Mouse (Mus musculus) gastrocnemius, postnatal 36 days (tissue): ENCODE results near the gene Vmn1r193. TPM values are rescaled to one million over a fixed set of nuclear protein-coding genes. Genes with fewer than 3 reads are reported as not detected.
"Not testable (repeated sequence)": the region's sequence is repeated elsewhere in the genome, so short reads cannot be mapped to it uniquely, and the experiment has no call there.

Experiments used
- DNase-seq, 2 experiments: peaks; one replicate each; pipeline ENCODE4 v3.0.0; 2022
- intact Hi-C: fragments of 180-260 bp; cut with DNase I; formaldehyde crosslinking; loops from one replicate; pipeline ENCODE4 v1.15.1; 2025
- long read RNA-seq, 2 experiments: library from polyadenylated mRNA; stranded (forward); transcript quantifications; one replicate each; pipeline ENCODE4 v2.0.0; 2021
- microRNA-seq, 2 experiments: library from miRNA; unstranded; fragments of <30 nt; microRNA quantifications; one replicate each; pipeline ENCODE4 v1.2.0; 2021
- total RNA-seq, 2 experiments: library from RNA; stranded (reverse); gene quantifications; 2 replicates each; pipeline ENCODE4 v1.2.3; 2021

Vmn1r193 gene
- not detected for total RNA-seq
- long read RNA-seq, experiment 1: 0 reads
- long read RNA-seq, experiment 2: 0 reads

DNA sequence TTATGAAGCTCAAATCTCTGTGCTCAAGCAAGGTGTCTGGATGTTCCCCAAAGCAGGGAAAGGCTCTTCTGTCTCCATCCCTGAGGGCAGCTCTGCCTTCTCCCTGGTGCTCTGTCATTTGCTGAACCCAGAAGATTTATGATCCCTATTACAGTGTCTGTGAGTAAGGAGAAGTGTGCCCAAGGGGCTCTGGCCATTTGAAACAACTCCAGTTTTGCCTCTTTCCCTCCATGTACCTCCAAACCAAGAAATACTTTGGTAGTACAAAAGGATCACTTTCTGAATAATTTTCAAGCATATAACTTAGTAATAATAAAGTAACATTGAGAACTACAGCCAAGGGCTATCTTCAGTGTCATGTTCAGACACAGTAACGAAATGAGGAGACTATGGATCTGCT is at the start of gene Vmn1r193:
Gene Vmn1r193 (minus strand): TSS at position 101 of the 400 bp plus-strand sequence.
- intact Hi-C loops, DNase-seq: not testable (repeated sequence)

GRCm38 (mm10) chr13:22271721-22272120 is 48.8 kb upstream of the Vmn1r193 start:
- intact Hi-C loops: no loop called here
- no peak for DNase-seq

- intact Hi-C loops, DNase-seq: not testable (repeated sequence)
These were observed 47.3 kb upstream of the Vmn1r193 start, which contains the start of gene Vmn1r195 for GRCm38 (mm10) chr13:22270222-22270621. Vmn1r195 (plus strand) TSS chr13:22270522.

DNA sequence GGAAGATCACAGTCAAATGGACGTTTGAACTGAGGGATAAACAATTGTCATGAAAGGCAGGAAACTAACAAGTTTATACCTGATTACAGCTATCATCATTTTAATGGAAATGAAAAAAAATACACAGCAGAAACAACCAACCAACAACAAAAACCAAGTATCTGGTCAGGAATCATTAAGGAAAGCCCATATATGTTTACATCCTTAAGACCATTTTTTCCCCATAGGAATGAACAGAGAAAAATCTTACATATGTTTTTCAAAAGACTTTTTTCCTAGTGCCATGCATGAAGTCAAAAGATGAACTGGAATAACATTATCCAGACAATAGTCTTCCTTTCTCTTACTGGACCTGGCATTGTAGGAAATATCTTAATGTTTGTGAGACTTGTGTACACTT is 21.0 kb upstream of the Vmn1r193 start, which contains the start of gene Vmn1r194:
Gene Vmn1r194 (plus strand): TSS at position 301 of the 400 bp plus-strand sequence.
- intact Hi-C loops: no loop called here
- no peak for DNase-seq

- DNase-seq: not testable (repeated sequence)
These were observed 30.2 kb downstream of the Vmn1r193 start for GRCm38 (mm10) chr13:22192756-22193155.

GRCm38 (mm10) chr13:22191041-22191440 is 31.9 kb downstream of the Vmn1r193 start, which contains the start of gene Vmn1r192:
Vmn1r192 (minus strand) TSS chr13:22191141.
- DNase-seq: no peak
- intact Hi-C loops: no loop called here

More at GRCm38 (mm10) chr13:22192756-22193155, 30.2 kb downstream of the Vmn1r193 start:
- intact Hi-C loops: not testable (repeated sequence)

GRCm38 (mm10) chr13:22190385-22190784 is 32.6 kb downstream of the Vmn1r193 start:
- no peak for DNase-seq
- intact Hi-C loops: no loop called here

DNA sequence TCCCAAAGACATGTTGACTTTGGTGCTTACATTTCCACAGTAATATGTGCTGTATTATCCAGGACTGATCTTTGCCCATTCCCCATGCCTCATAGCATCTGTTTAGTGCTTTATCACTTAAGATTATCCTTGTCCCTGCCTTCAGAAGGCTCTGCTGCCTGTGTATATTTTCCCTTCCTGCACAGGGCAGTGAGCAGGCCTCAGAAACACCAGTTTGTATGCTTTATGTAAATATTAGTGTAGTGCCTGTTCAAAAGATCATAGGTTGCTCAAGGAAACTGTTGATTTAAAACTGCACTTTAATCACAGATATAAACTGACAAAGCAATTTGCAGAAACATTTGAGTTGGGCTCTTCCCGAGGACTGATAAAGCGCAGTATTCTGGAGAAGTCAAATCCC is 33.6 kb downstream of the Vmn1r193 start:
- DNase-seq: no peak
- intact Hi-C loops: no loop called here

GRCm38 (mm10) chr13:22183869-22184268 is 39.1 kb downstream of the Vmn1r193 start, which contains the start of gene Vmn1r191:
Vmn1r191 (minus strand) TSS chr13:22183969.
- intact Hi-C loops: no loop called here
- DNase-seq: no peak

- no peak for DNase-seq
- intact Hi-C loops: no loop called here
These were observed 54.5 kb downstream of the Vmn1r193 start for GRCm38 (mm10) chr13:22168416-22168815.

Small RNA genes within 50 kb of the gene (microRNA-seq; reads per million reads assigned to microRNA genes)
- gene Gm23282 (0 reads per million in 2 experiments), gene Gm25084 (0 reads per million in 2 experiments)

Other genes with a start within 250 kb of the Vmn1r193 start
- gene Pom121l2, start 242.0 kb downstream of the Vmn1r193 start, total RNA-seq: not detected
- 1 to 10 TPM in 1 of 2 experiments, not detected in 1; 5.4 TPM for gene Prss16, start 213.4 kb downstream of the Vmn1r193 start, total RNA-seq
- 10 to 100 TPM; 12.2 to 13.3 TPM for gene Hist1h2ah, start 187.6 kb downstream of the Vmn1r193 start, total RNA-seq
- gene Hist1h2bk, start 187.3 kb downstream of the Vmn1r193 start, total RNA-seq: 10 to 100 TPM; 10.8 to 26.5 TPM
- 10 to 100 TPM; 28.7 to 30.9 TPM for gene Hist1h4i, start 181.8 kb downstream of the Vmn1r193 start, total RNA-seq
- 10 to 100 TPM in 1 of 2 experiments, 1 to 10 TPM in 1; 8.7 to 11.6 TPM for gene Hist1h2ag, start 180.2 kb downstream of the Vmn1r193 start, total RNA-seq
- 1 to 10 TPM; 7.6 to 8.9 TPM for gene Hist1h2bj, start 179.9 kb downstream of the Vmn1r193 start, total RNA-seq
- not detected for gene Vmn1r188, start 138.7 kb downstream of the Vmn1r193 start, total RNA-seq
- not detected for gene Vmn1r189, start 117.3 kb downstream of the Vmn1r193 start, total RNA-seq
- not detected for gene Vmn1r191, start 39.2 kb downstream of the Vmn1r193 start, total RNA-seq
- not detected for gene Vmn1r192, start 32.0 kb downstream of the Vmn1r193 start, total RNA-seq
- gene Vmn1r194, start 21.1 kb upstream of the Vmn1r193 start, total RNA-seq: not detected
- not detected for gene Vmn1r195, start 47.4 kb upstream of the Vmn1r193 start, total RNA-seq
- not detected for gene Vmn1r196, start 66.8 kb upstream of the Vmn1r193 start, total RNA-seq
- gene Vmn1r197, start 101.4 kb upstream of the Vmn1r193 start, total RNA-seq: not detected
- gene Vmn1r198, start 127.2 kb upstream of the Vmn1r193 start, total RNA-seq: not detected
- not detected for gene Vmn1r199, start 156.7 kb upstream of the Vmn1r193 start, total RNA-seq
- gene Vmn1r200, start 167.2 kb upstream of the Vmn1r193 start, total RNA-seq: not detected
- gene Vmn1r201, start 248.8 kb upstream of the Vmn1r193 start, total RNA-seq: not detected